Mouse (Mus musculus): Measurements from ENCODE around the gene Mov10l1. TPM values are rescaled to one million over a fixed set of nuclear protein-coding genes. Genes with fewer than 3 reads are reported as not detected.
A peak's percentile ranks its signal among the peaks of the same experiment; 100 is the strongest.

Mov10l1 gene
- polyA plus RNA-seq, 1 experiment from 2014 or later, result not detected

- Histone ChIP-seq H3K9me3 (ENCODE audit: control insufficient read depth, low read length) (no peaks in the 10 kb centered on the region), H3K27me3 (ENCODE audit: control insufficient read depth, insufficient read depth, low read length) (no peaks in the 10 kb centered on the region; the same call in 1 of the 2 replicates), H3K4me1 (replicated peaks; ENCODE audit: control insufficient read depth, insufficient read depth, low read length) (peaks cover 16% of the 10 kb centered on the region), H3K4me2 (replicated peaks; ENCODE audit: low read depth, low read length) (peak within 1 kb of the TSS; percentile 93), H3K27ac (ENCODE audit: low read depth, low read length) (peak within 1 kb of the TSS; percentile 87), H3K9ac (ENCODE audit: low read depth, low read length) (peak within 1 kb of the TSS; percentile 89), H3K4me3 (ENCODE audit: low read depth, low read length) (peak within 1 kb of the TSS; percentile 75), H3K36me3 (ENCODE audit: control insufficient read depth, insufficient read depth, low read length) (no peaks in the 10 kb centered on the region)
- ATAC-seq (ENCODE audit: low FRiP score), result no peak; the same call in 1 of the 2 replicates
- no peak for DNase-seq (ENCODE audit: low spot score)
- WGBS, result 28% methylated on average over 11 of the region's 11 CpGs
Observed at GRCm38 (mm10) chr15:89074613-89075477, 92.1 kb downstream of the Mov10l1 start, which contains the start of gene Trabd. Gene Trabd (plus strand): TSS chr15:89075124.

- peak overlapping the region; percentile 89 for H3K9ac ChIP-seq (ENCODE audit: low read depth, low read length)
- no peaks in the 10 kb centered on the region for H3K36me3 ChIP-seq (ENCODE audit: control insufficient read depth, insufficient read depth, low read length)
- H3K27ac ChIP-seq (ENCODE audit: low read depth, low read length), result peak overlapping the region; percentile 87
- DNase-seq (ENCODE audit: low spot score) (peak; percentile 95), ATAC-seq (ENCODE audit: low FRiP score) (peak; percentile 91)
- no peaks in the 10 kb centered on the region for H3K27me3 ChIP-seq (ENCODE audit: control insufficient read depth, insufficient read depth, low read length)
- WGBS, result 2% methylated on average over 28 of the region's 59 CpGs
- H3K4me3 ChIP-seq (ENCODE audit: low read depth, low read length), result peak overlapping the region; percentile 75
- peaks cover 16% of the 10 kb centered on the region for H3K4me1 ChIP-seq (replicated peaks; ENCODE audit: control insufficient read depth, insufficient read depth, low read length)
- H3K9me3 ChIP-seq (ENCODE audit: control insufficient read depth, low read length), result no peaks in the 10 kb centered on the region
- peak overlapping the region; percentile 93 for H3K4me2 ChIP-seq (replicated peaks; ENCODE audit: low read depth, low read length)
Observed at GRCm38 (mm10) chr15:89075478-89076147, 92.9 kb downstream of the Mov10l1 start.

- DNase-seq (ENCODE audit: low spot score) (peak; percentile 60), ATAC-seq (ENCODE audit: low FRiP score) (peak; percentile 49)
- under 1% methylated on average over 25 of the region's 39 CpGs for WGBS
- peak overlapping the region; percentile 75 for H3K4me3 ChIP-seq (ENCODE audit: low read depth, low read length)
- peak overlapping the region; percentile 93 for H3K4me2 ChIP-seq (replicated peaks; ENCODE audit: low read depth, low read length)
- no peaks in the 10 kb centered on the region for H3K36me3 ChIP-seq (ENCODE audit: control insufficient read depth, insufficient read depth, low read length)
- peak overlapping the region; percentile 87 for H3K27ac ChIP-seq (ENCODE audit: low read depth, low read length)
- H3K9me3 ChIP-seq (ENCODE audit: control insufficient read depth, low read length), result no peaks in the 10 kb centered on the region
- peaks cover 16% of the 10 kb centered on the region for H3K4me1 ChIP-seq (replicated peaks; ENCODE audit: control insufficient read depth, insufficient read depth, low read length)
- H3K9ac ChIP-seq (ENCODE audit: low read depth, low read length), result peak overlapping the region; percentile 89
- no peaks in the 10 kb centered on the region for H3K27me3 ChIP-seq (ENCODE audit: control insufficient read depth, insufficient read depth, low read length)
Observed at GRCm38 (mm10) chr15:89076156-89076731, 93.5 kb downstream of the Mov10l1 start.

GRCm38 (mm10) chr15:89078208-89078836 is 95.6 kb downstream of the Mov10l1 start:
- ATAC-seq (ENCODE audit: low FRiP score) (no peak), DNase-seq (ENCODE audit: low spot score) (no peak)
- Histone ChIP-seq H3K36me3 (ENCODE audit: control insufficient read depth, insufficient read depth, low read length) (no peaks in the 10 kb centered on the region; the same call in 1 of the 2 replicates), H3K4me3 (ENCODE audit: low read depth, low read length) (no peak overlapping the region), H3K4me1 (replicated peaks; ENCODE audit: control insufficient read depth, insufficient read depth, low read length) (peaks cover 16% of the 10 kb centered on the region), H3K4me2 (replicated peaks; ENCODE audit: low read depth, low read length) (no peak overlapping the region), H3K9ac (ENCODE audit: low read depth, low read length) (no peak overlapping the region), H3K27me3 (ENCODE audit: control insufficient read depth, insufficient read depth, low read length) (no peaks in the 10 kb centered on the region), H3K27ac (ENCODE audit: low read depth, low read length) (no peak overlapping the region), H3K9me3 (ENCODE audit: control insufficient read depth, low read length) (no peaks in the 10 kb centered on the region)
- 78% methylated on average over 9 of the region's 9 CpGs for WGBS

GRCm38 (mm10) chr15:89083906-89084305 is 101.2 kb downstream of the Mov10l1 start:
- H3K4me3 ChIP-seq (ENCODE audit: low read depth, low read length), result no peak overlapping the region
- DNase-seq (ENCODE audit: low spot score) (no peak), ATAC-seq (ENCODE audit: low FRiP score) (no peak)
- H3K36me3 ChIP-seq (ENCODE audit: control insufficient read depth, insufficient read depth, low read length), result peaks cover 9% of the 10 kb centered on the region; the same call in 1 of the 2 replicates
- no peaks in the 10 kb centered on the region for H3K27me3 ChIP-seq (ENCODE audit: control insufficient read depth, insufficient read depth, low read length)
- no peak overlapping the region for H3K4me2 ChIP-seq (replicated peaks; ENCODE audit: low read depth, low read length)
- no peak overlapping the region for H3K27ac ChIP-seq (ENCODE audit: low read depth, low read length)
- no peaks in the 10 kb centered on the region for H3K4me1 ChIP-seq (replicated peaks; ENCODE audit: control insufficient read depth, insufficient read depth, low read length)
- 96% methylated on average over 1 of the region's 1 CpGs for WGBS
- no peak overlapping the region for H3K9ac ChIP-seq (ENCODE audit: low read depth, low read length)
- H3K9me3 ChIP-seq (ENCODE audit: control insufficient read depth, low read length), result no peaks in the 10 kb centered on the region

- Histone ChIP-seq H3K27me3 (ENCODE audit: control insufficient read depth, insufficient read depth, low read length) (no peaks in the 10 kb centered on the region), H3K27ac (ENCODE audit: low read depth, low read length) (no peak overlapping the region), H3K4me1 (replicated peaks; ENCODE audit: control insufficient read depth, insufficient read depth, low read length) (no peaks in the 10 kb centered on the region; the same call in 1 of the 2 replicates), H3K9me3 (ENCODE audit: control insufficient read depth, low read length) (no peaks in the 10 kb centered on the region), H3K36me3 (ENCODE audit: control insufficient read depth, insufficient read depth, low read length) (peaks cover 9% of the 10 kb centered on the region; the same call in 1 of the 2 replicates), H3K9ac (ENCODE audit: low read depth, low read length) (no peak overlapping the region), H3K4me2 (replicated peaks; ENCODE audit: low read depth, low read length) (no peak overlapping the region), H3K4me3 (ENCODE audit: low read depth, low read length) (no peak overlapping the region)
- WGBS, result 96% methylated on average over 2 of the region's 2 CpGs
- no peak for ATAC-seq (ENCODE audit: low FRiP score)
- DNase-seq (ENCODE audit: low spot score), result no peak
Observed at GRCm38 (mm10) chr15:89084826-89085225, 102.1 kb downstream of the Mov10l1 start.

GRCm38 (mm10) chr15:89088607-89089247 is 106.0 kb downstream of the Mov10l1 start, which contains the start of gene Selenoo:
Gene Selenoo (plus strand): TSS chr15:89089084.
- ATAC-seq (ENCODE audit: low FRiP score) (peak; percentile 94), DNase-seq (ENCODE audit: low spot score) (peak; percentile 90)
- H3K27ac ChIP-seq (ENCODE audit: low read depth, low read length), result peak within 1 kb of the TSS; percentile 74
- no peaks in the 10 kb centered on the region for H3K9me3 ChIP-seq (ENCODE audit: control insufficient read depth, low read length)
- H3K27me3 ChIP-seq (ENCODE audit: control insufficient read depth, insufficient read depth, low read length), result no peaks in the 10 kb centered on the region
- 0 out of 2 replicates have a peak, but pooled peaks cover 9% of the 10 kb centered on the region for H3K36me3 ChIP-seq (ENCODE audit: control insufficient read depth, insufficient read depth, low read length)
- H3K4me2 ChIP-seq (replicated peaks; ENCODE audit: low read depth, low read length), result peak within 1 kb of the TSS; percentile 95
- 4% methylated on average over 18 of the region's 38 CpGs for WGBS
- H3K4me1 ChIP-seq (replicated peaks; ENCODE audit: control insufficient read depth, insufficient read depth, low read length), result no peaks in the 10 kb centered on the region; the same call in 1 of the 2 replicates
- peak within 1 kb of the TSS; percentile 93 for H3K9ac ChIP-seq (ENCODE audit: low read depth, low read length)
- H3K4me3 ChIP-seq (ENCODE audit: low read depth, low read length), result peak within 1 kb of the TSS; percentile 99
